Mouse (Mus musculus) erythroid progenitor cell, adult 5-6 weeks (primary cell): ENCODE measurements around the gene Rpap2. TPM values are rescaled to one million over a fixed set of nuclear protein-coding genes. Genes with fewer than 3 reads are reported as not detected.

ENCODE experiments used
- ATAC-seq: replicated peaks from 2 replicates; pipeline ENCODE4 v1.8.0; 2016; ENCODE audit warnings: moderate number of reproducible peaks, mild to moderate bottlenecking, moderate TSS enrichment, inconsistent platforms; ENCODE audit not compliant: poor library complexity, low FRiP score, severe bottlenecking
- total RNA-seq, 2 experiments: library from RNA; stranded (forward) in 1 of 2; stranded (reverse) in 1 of 2; fragments of 150-400 nt in 1 of 2; fragments of 186-747, 209-891 nt in 1 of 2; gene quantifications; 2 replicates each; pipeline versions ENCODE4 v1.2.3 to v1.2.4; 2015 to 2017; ENCODE audit warnings: low replicate concordance in 2 of 2

Rpap2 gene
- total RNA-seq, 2 experiments from 2014 or later = 6.3 TPM

GRCm38 (mm10) chr5:107681300-107681699 lies 84.1 kb downstream of the Rpap2 start:
- ATAC-seq = no peak

GRCm38 (mm10) chr5:107684380-107684779 lies 87.2 kb downstream of the Rpap2 start:
- ATAC-seq = no peak

GRCm38 (mm10) chr5:107687161-107687560 lies 90.0 kb downstream of the Rpap2 start:
- no peak for ATAC-seq

GRCm38 (mm10) chr5:107687592-107688498 lies 90.7 kb downstream of the Rpap2 start:
- ATAC-seq = peak; percentile 52; the same call in 1 of the 2 replicates

- ATAC-seq = no peak
Measured at GRCm38 (mm10) chr5:107688499-107688866, 91.3 kb downstream of the Rpap2 start.

DNA sequence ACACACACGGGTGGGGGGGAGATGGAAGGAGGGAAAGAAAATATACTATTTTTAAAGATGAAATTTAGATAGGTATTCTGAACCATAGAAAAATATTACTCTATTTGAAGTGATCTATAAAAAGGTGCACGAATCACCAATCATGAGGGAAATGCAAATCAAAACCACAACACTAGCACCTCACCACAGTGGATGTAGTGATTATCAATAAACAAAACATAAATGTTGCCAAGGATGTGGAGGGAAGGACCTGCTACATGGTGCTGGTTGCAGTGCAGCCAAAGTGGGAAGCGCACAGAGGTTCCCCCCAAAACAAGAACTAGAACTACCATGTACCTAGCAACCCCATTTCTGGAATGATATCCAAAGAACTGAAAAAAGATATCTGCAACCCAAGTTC lies 97.8 kb downstream of the Rpap2 start:
- ATAC-seq = no peak

GRCm38 (mm10) chr5:107698888-107699287 lies 101.7 kb downstream of the Rpap2 start:
- ATAC-seq = no peak

GRCm38 (mm10) chr5:107700873-107701272 lies 103.7 kb downstream of the Rpap2 start:
- ATAC-seq = no peak

GRCm38 (mm10) chr5:107701658-107702057 lies 104.5 kb downstream of the Rpap2 start:
- ATAC-seq = no peak

- no peak for ATAC-seq
Measured at GRCm38 (mm10) chr5:107703207-107703763, 106.1 kb downstream of the Rpap2 start.

GRCm38 (mm10) chr5:107705756-107706155 lies 108.6 kb downstream of the Rpap2 start:
- ATAC-seq = no peak

DNA sequence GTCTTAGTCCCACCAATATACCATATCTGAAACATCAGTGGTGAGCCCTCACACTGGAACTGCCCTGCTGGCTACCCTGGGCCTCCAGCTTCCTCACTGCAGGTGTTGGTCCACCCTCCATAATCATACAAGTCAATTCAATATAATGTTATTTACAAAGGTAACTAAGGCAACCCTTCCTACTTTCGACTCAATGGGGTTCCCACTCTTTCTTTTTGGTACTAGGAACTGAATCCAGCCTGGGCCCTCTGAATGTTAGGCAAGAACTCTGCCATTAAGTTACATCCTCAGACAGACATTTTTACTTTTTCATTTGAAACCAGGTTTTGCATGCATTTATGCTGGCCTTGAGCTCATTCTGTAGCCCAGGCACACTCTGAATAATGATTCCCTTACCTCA lies 109.1 kb downstream of the Rpap2 start:
- no peak for ATAC-seq

DNA sequence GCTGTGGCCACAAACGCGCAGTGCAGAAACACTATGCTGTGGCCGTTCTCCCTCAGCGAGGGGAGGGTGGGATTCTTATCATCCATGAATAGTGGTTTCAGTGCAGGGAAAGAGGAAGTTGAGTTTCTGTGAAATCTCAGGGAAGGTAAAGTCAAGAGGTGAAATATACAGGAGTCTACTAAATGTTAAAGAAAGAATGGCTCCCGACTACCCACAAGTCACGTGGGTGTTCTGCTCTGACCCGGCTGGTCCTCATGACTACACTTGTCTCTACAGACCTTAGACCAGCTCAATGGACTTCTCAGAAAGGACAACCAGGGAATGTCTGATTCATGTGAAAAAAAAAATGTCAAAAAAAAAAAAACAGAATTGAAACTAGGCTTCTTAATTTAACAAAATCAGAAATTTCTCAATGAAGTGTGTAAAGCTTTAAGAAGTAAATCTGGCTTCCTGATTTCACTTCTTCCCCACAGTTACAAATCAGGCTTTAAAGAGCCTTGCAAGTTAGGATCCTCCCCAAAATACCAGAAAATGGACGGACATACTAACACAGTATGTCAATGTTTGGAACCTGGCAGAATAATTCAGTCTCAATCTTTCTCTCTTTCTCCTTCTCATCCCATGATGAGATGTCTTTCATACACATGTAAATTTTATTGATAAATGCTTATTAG lies 111.1 kb downstream of the Rpap2 start:
- no peak for ATAC-seq

Other genes with a start within 250 kb of the Rpap2 start
- gene Ephx4, start 194.6 kb upstream of the Rpap2 start, total RNA-seq (2015; ENCODE audit: low replicate concordance) = not detected in 2 replicates
- not detected in 2 replicates for gene Ephx4, start 194.6 kb upstream of the Rpap2 start, total RNA-seq (2017; ENCODE audit: low replicate concordance)
- not detected in 2 replicates for gene Lpcat2b, start 165.8 kb upstream of the Rpap2 start, total RNA-seq (2015; ENCODE audit: low replicate concordance)
- 0.45 TPM in 1 of 2 replicates, not detected in the other for gene Lpcat2b, start 165.8 kb upstream of the Rpap2 start, total RNA-seq (2017; ENCODE audit: low replicate concordance)
- 4.7 and 11.3 TPM in 2 replicates for gene Btbd8, start 159.4 kb upstream of the Rpap2 start, total RNA-seq (2015; ENCODE audit: low replicate concordance)
- gene Btbd8, start 159.4 kb upstream of the Rpap2 start, total RNA-seq (2017; ENCODE audit: low replicate concordance) = 6.4 and 8.7 TPM in 2 replicates
- gene Gm42669, start 89.8 kb upstream of the Rpap2 start, total RNA-seq (2015; ENCODE audit: low replicate concordance) = not detected in 2 replicates
- 0.08 and 0.39 TPM in 2 replicates for gene Gm42669, start 89.8 kb upstream of the Rpap2 start, total RNA-seq (2017; ENCODE audit: low replicate concordance)
- gene 1700028K03Rik, start 62.7 kb upstream of the Rpap2 start, total RNA-seq (2015; ENCODE audit: low replicate concordance) = not detected in 2 replicates
- gene 1700028K03Rik, start 62.7 kb upstream of the Rpap2 start, total RNA-seq (2017; ENCODE audit: low replicate concordance) = 0.51 and 0.68 TPM in 2 replicates
- 1.3 and 4.3 TPM in 2 replicates for gene Glmn, start 515 bp downstream of the Rpap2 start, total RNA-seq (2015; ENCODE audit: low replicate concordance)
- 7.2 and 10.3 TPM in 2 replicates for gene Glmn, start 515 bp downstream of the Rpap2 start, total RNA-seq (2017; ENCODE audit: low replicate concordance)
- gene Gfi1, start 128.7 kb downstream of the Rpap2 start, total RNA-seq (2015; ENCODE audit: low replicate concordance) = 4.7 and 5.0 TPM in 2 replicates
- gene Gfi1, start 128.7 kb downstream of the Rpap2 start, total RNA-seq (2017; ENCODE audit: low replicate concordance) = 4.5 and 6.3 TPM in 2 replicates
- not detected in 2 replicates for gene Ube2d2b, start 232.7 kb downstream of the Rpap2 start, total RNA-seq (2015; ENCODE audit: low replicate concordance)
- 1.0 TPM in 1 of 2 replicates, not detected in the other for gene Ube2d2b, start 232.7 kb downstream of the Rpap2 start, total RNA-seq (2017; ENCODE audit: low replicate concordance)